Mouse (Mus musculus) intestine, postnatal 0 days (tissue): ENCODE measurements around the gene Dock8. TPM values are rescaled to one million over a fixed set of nuclear protein-coding genes. Genes with fewer than 3 reads are reported as not detected.

Experiments
- ATAC-seq: fragments of 200-750 bp; cut with Nextera tagmentation; 2 replicates; pipeline ENCODE4 v1.8.0; 2017; ENCODE audit warnings: mild to moderate bottlenecking, moderate TSS enrichment, moderate library complexity
- H3K27ac ChIP-seq: fragments of 300-500 bp; sonication (generic); 2 replicates; pipeline ENCODE4 v1.5.1; 2014; ENCODE audit warnings: mild to moderate bottlenecking, low read depth, low read length, moderate library complexity
- H3K27me3 ChIP-seq: fragments of 300-500 bp; sonication (generic); replicated peaks from 2 replicates; pipeline ENCODE4 v1.6.1; 2014; ENCODE audit warnings: low read length, mixed read lengths; ENCODE audit not compliant: control insufficient read depth, insufficient read depth
- H3K36me3 ChIP-seq: fragments of 300-500 bp; sonication (generic); 2 replicates; pipeline ENCODE4 v1.6.1; 2014; ENCODE audit warnings: mild to moderate bottlenecking, moderate library complexity; ENCODE audit not compliant: control insufficient read depth, insufficient read depth
- H3K4me1 ChIP-seq: fragments of 300-500 bp; sonication (generic); replicated peaks from 2 replicates; pipeline ENCODE4 v1.6.1; 2014; ENCODE audit warnings: antibody characterized with exemption, low read length, mixed read lengths; ENCODE audit not compliant: control insufficient read depth, insufficient read depth
- H3K4me2 ChIP-seq: fragments of 300-500 bp; sonication (generic); replicated peaks from 2 replicates; pipeline ENCODE4 v1.6.1; 2014; ENCODE audit warnings: low read depth, mild to moderate bottlenecking, moderate library complexity
- H3K4me3 ChIP-seq: fragments of 300-500 bp; sonication (generic); 2 replicates; pipeline ENCODE4 v1.5.1; 2014; ENCODE audit warnings: low read depth, low read length
- H3K9ac ChIP-seq: fragments of 300-500 bp; sonication (generic); 2 replicates; pipeline ENCODE4 v1.6.1; 2014; ENCODE audit warnings: mild to moderate bottlenecking, low read depth, low read length
- H3K9me3 ChIP-seq: fragments of 300-500 bp; sonication (generic); 2 replicates; pipeline ENCODE4 v1.6.1; 2016; ENCODE audit warnings: mixed run types; ENCODE audit not compliant: control insufficient read depth
- CTCF ChIP-seq: sonication (generic); IDR thresholded peaks from 2 replicates; pipeline ENCODE4 v1.5.1; 2016; ENCODE audit warnings: low read depth, mild to moderate bottlenecking, control low read depth, antibody characterized with exemption, moderate library complexity
- WGBS: fragments of 180-500 bp; shearing (Covaris S2); extraction: QIAGEN DNeasy Blood & Tissue Kit; methylation state at CpG from one replicate; pipeline ENCODE4 v1.1.7; 2014; 5-methylcytosine and 5-hydroxymethylcytosine counted together
- polyA plus RNA-seq: library from polyadenylated mRNA; unstranded; fragments of >200 nt; fragmentation: Nextera tagmentation; extraction: Ambion mirVana; gene quantifications from 2 replicates; pipeline ENCODE4 v1.2.1, GENCODE M21; 2015

Dock8 gene
- polyA plus RNA-seq, 1 experiment from 2014 or later, result 7.5 TPM

DNA sequence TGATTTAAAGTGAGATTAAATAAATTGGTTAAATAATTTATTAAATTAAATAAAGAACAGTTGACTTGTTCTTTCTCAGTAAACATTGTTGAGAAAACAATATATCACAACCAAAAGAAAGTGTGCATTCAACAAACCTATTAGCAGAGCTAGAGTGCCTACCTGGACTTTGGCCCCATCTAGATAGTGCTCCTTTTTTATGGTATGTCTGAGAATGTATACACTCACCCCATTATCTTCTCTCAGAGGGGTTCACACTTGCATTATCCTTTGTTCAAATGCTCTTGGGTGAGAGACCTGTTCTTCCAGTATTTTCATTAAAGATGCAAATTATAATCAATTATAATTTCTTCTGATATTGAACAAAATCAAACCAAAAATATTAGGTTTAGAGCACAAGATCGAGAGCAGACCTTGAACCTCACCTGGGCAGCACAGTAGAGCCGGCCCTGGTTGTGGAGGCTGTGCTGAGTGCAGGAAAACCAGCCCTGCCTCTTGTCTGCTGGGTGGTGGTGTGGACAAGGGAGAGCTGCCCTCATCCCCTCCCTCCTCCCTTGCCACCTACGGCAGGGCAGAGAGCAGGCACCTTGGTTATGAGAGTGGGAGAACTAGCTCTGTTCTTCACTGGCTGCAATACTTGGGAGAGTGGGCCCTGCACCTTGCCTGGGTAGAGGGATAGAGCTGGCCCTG, 26.5 kb upstream of the Dock8 start:
- Histone ChIP-seq H3K4me2 (0 out of 2 replicates have a peak overlapping the region, but pooled peaks have one; percentile 21), H3K36me3 (no peaks in the 10 kb centered on the region), H3K4me3 (no peak overlapping the region), H3K27me3 (no peaks in the 10 kb centered on the region), H3K9ac (no peak overlapping the region), H3K9me3 (no peaks in the 10 kb centered on the region), H3K27ac (peak overlapping the region; percentile 78; the same call in 1 of the 2 replicates), H3K4me1 (0 out of 2 replicates have a peak, but pooled peaks cover 3% of the 10 kb centered on the region)
- no peak for TF ChIP-seq CTCF
- ATAC-seq, result peak; percentile 92
- 41% methylated on average over 3 of the region's 3 CpGs for WGBS

DNA sequence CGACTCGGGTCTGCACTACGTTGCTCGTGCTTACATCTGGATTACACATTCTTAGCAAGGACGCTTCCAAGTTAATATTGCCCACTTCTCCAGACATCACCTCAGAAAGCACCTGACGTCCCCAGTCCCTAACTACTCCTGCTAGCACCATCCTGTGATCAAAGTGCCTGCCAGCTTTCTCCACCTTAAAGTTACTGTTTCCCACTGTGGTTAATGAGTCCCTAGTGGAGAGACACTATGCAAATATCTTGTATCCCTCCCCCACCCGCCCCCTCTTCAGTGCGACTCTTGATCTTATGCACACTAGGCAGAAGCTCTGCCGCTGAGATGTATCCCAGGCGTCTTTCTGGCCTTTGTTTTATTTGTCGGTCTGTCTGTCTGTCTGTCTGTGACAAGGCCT, 21.3 kb upstream of the Dock8 start:
- TF ChIP-seq CTCF, result 0 out of 2 replicates have a peak, but pooled peaks have one; percentile 3
- 35% methylated on average over 11 of the region's 11 CpGs for WGBS
- ATAC-seq, result no peak

DNA sequence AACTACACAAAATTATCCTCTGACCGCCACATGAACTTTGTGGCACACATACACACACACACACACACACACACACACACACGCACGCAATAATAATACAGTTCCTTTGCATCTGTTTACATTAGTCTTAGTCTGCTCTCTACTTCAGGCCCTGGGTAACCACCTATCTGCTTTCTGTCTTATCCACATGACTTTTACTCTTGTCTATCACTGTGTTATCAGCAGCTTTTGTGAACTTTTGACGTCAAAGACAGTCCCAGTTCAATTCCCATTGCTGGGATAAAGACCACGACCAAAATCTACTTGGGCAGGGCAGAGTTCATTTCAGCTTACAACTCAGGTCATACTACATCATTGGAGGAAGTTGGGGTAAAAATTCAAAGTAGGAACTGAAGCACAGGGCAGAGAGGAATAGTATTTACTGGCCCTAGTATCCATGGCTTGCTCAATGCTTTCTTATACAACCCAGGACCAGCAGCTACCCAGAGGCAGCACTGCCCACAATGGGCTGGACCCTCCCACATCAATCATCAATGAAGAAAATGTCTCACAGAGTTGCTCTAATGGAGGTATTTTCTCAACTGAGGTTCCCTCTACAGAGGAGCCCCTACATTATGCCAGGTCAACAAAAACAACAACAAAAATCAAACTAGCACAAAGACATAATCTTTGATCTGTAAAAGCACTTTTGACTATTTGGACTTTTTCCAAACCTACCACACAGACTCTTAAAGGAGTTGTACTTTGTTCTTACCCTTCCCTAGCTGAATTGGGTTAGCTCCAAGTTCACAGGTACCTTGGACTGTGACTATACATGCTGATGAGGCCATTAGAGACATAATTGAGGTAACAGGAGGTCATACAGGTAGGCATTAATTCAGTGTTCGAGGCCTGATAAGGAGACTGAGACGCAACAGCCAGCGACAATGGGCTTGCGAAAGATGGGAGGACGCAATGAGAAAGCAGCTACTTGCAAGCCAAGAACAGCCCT, 20.2 kb upstream of the Dock8 start:
- WGBS, result 39% methylated on average over 10 of the region's 10 CpGs
- no peak overlapping the region for H3K4me2 ChIP-seq
- H3K27ac ChIP-seq, result peak overlapping the region; percentile 37; the same call in 1 of the 2 replicates
- H3K36me3 ChIP-seq, result no peaks in the 10 kb centered on the region
- H3K9ac ChIP-seq, result no peak overlapping the region
- no peaks in the 10 kb centered on the region for H3K9me3 ChIP-seq
- no peak for TF ChIP-seq CTCF
- H3K4me3 ChIP-seq, result no peak overlapping the region
- no peaks in the 10 kb centered on the region for H3K27me3 ChIP-seq
- peak; percentile 80 for ATAC-seq
- no peaks in the 10 kb centered on the region for H3K4me1 ChIP-seq

More for the DNA sequence above, 21.3 kb upstream of the Dock8 start:
- no peak overlapping the region for H3K9ac ChIP-seq
- no peak overlapping the region for H3K4me3 ChIP-seq
- no peaks in the 10 kb centered on the region for H3K9me3 ChIP-seq
- no peaks in the 10 kb centered on the region for H3K27me3 ChIP-seq
- H3K27ac ChIP-seq, result peak overlapping the region; percentile 37; the same call in 1 of the 2 replicates
- H3K36me3 ChIP-seq, result no peaks in the 10 kb centered on the region
- H3K4me1 ChIP-seq, result 0 out of 2 replicates have a peak, but pooled peaks cover 3% of the 10 kb centered on the region
- H3K4me2 ChIP-seq, result no peak overlapping the region

DNA sequence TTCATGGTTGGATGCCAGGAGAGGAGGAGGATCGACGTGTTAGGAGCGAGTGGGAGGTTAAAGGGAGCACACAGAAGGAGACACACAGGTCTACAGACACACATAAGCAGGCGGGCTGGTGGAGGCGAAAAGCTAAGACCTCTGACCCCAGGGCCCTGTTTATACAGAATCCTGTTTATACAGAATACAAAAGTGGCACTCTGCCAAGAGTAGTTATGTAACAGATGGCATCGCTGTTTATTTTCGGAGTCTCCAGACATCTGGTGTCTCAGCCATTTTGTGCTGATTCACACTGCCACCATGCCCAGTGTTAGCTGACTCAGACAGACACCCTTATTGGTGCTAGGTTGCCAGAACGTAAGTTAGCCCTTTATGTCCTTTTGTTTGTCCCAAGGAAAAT, 18.0 kb upstream of the Dock8 start:
- 43% methylated on average over 8 of the region's 8 CpGs for WGBS
- Histone ChIP-seq H3K4me2 (no peak overlapping the region), H3K4me3 (no peak overlapping the region), H3K36me3 (no peaks in the 10 kb centered on the region), H3K4me1 (no peaks in the 10 kb centered on the region), H3K9me3 (no peaks in the 10 kb centered on the region), H3K27ac (no peak overlapping the region), H3K9ac (no peak overlapping the region), H3K27me3 (no peaks in the 10 kb centered on the region)
- ATAC-seq, result peak; percentile 41; the same call in 1 of the 2 replicates
- TF ChIP-seq CTCF, result no peak

DNA sequence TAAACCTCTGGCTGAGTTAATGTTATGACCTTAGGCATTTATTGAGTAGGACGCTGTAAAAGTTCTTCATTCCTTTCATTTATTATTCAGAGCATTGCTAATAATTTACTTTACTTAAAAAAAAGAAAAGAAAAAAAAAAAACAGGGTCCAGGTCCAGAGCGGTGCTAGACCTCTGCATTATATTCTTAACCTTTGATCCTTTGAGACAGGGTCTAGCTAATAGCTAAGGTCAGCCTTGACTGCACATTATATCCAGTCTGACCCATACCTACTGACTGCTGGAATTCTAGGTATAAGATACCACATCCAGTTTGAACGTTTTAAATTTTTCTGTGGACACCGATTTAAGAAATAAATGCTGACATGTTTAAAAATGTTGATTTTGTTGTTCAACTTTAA, 16.3 kb upstream of the Dock8 start:
- Histone ChIP-seq H3K9ac (no peak overlapping the region), H3K27ac (no peak overlapping the region), H3K9me3 (no peaks in the 10 kb centered on the region), H3K4me1 (no peaks in the 10 kb centered on the region), H3K36me3 (no peaks in the 10 kb centered on the region), H3K4me3 (no peak overlapping the region), H3K27me3 (no peaks in the 10 kb centered on the region), H3K4me2 (no peak overlapping the region)
- TF ChIP-seq CTCF, result no peak
- 68% methylated on average over 4 of the region's 4 CpGs for WGBS
- no peak for ATAC-seq
